Mouse (Mus musculus) heart, embryonic 11.5 days (tissue): Measurements from ENCODE around the gene Ccdc69. TPM values are rescaled to one million over a fixed set of nuclear protein-coding genes. Genes with fewer than 3 reads are reported as not detected.

Experiments
- ATAC-seq: fragments of 200-750 bp; cut with Nextera tagmentation; replicated peaks from 2 replicates; pipeline ENCODE4 v1.8.0; 2017; ENCODE audit warnings: moderate library complexity; ENCODE audit not compliant: insufficient number of reproducible peaks, low FRiP score, low TSS enrichment
- H3K27ac ChIP-seq: fragments of 300-500 bp; sonication (generic); 2 replicates; pipeline ENCODE4 v1.5.1; 2014; ENCODE audit warnings: mild to moderate bottlenecking, low read depth, low read length
- H3K27me3 ChIP-seq: fragments of 300-500 bp; sonication (generic); 2 replicates; pipeline ENCODE4 v1.6.1; 2014; ENCODE audit warnings: mild to moderate bottlenecking, low read length, mixed read lengths; ENCODE audit not compliant: control insufficient read depth, insufficient read depth
- H3K36me3 ChIP-seq: fragments of 300-500 bp; sonication (generic); 2 replicates; pipeline ENCODE4 v1.6.1; 2014; ENCODE audit warnings: mild to moderate bottlenecking, low read length, moderate library complexity, mixed read lengths; ENCODE audit not compliant: control insufficient read depth, insufficient read depth
- H3K4me1 ChIP-seq: fragments of 300-500 bp; sonication (generic); 2 replicates; pipeline ENCODE4 v1.6.1; 2014; ENCODE audit warnings: low read length; ENCODE audit not compliant: control insufficient read depth, insufficient read depth
- H3K4me2 ChIP-seq: fragments of 300-500 bp; sonication (generic); 2 replicates; pipeline ENCODE4 v1.6.1; 2014; ENCODE audit warnings: mild to moderate bottlenecking, moderate library complexity
- H3K4me3 ChIP-seq: fragments of 300-500 bp; sonication (generic); 2 replicates; pipeline ENCODE4 v1.5.1; 2014; ENCODE audit warnings: low read depth, low read length
- H3K9ac ChIP-seq: fragments of 300-500 bp; sonication (generic); 2 replicates; pipeline ENCODE4 v1.6.1; 2014; ENCODE audit warnings: mild to moderate bottlenecking, low read depth, low read length, moderate library complexity
- H3K9me3 ChIP-seq: fragments of 300-500 bp; sonication (generic); replicated peaks from 2 replicates; pipeline ENCODE4 v1.6.1; 2016; ENCODE audit warnings: low read length; ENCODE audit not compliant: control insufficient read depth
- WGBS: fragments of 180-500 bp; shearing (Covaris S2); extraction: QIAGEN DNeasy Blood & Tissue Kit; methylation state at CpG from one replicate; pipeline ENCODE4 v1.1.7; 2014; ENCODE audit not compliant: insufficient replicate concordance; 5-methylcytosine and 5-hydroxymethylcytosine counted together
- polyA plus RNA-seq: library from polyadenylated mRNA; unstranded; fragments of >200 nt; fragmentation: Nextera tagmentation; extraction: Ambion mirVana; gene quantifications from 2 replicates; pipeline ENCODE4 v1.2.1, GENCODE M21; 2014

Ccdc69 gene
- polyA plus RNA-seq, 1 experiment from 2014 or later = 16.5 TPM

- 5% methylated on average over 10 of the region's 10 CpGs for WGBS
- H3K36me3 ChIP-seq = no peaks in the 10 kb centered on the region
- H3K4me1 ChIP-seq = no peaks in the 10 kb centered on the region
- H3K4me3 ChIP-seq = no peak overlapping the region
- peak overlapping the region; percentile 34 for H3K4me2 ChIP-seq
- H3K27ac ChIP-seq = peak overlapping the region; percentile 46
- 0 out of 2 replicates have a peak, but pooled peaks cover 1% of the 10 kb centered on the region for H3K9me3 ChIP-seq
- H3K9ac ChIP-seq = peak overlapping the region; percentile 16; the same call in 1 of the 2 replicates
- no peak for ATAC-seq
- no peaks in the 10 kb centered on the region for H3K27me3 ChIP-seq
Observed at GRCm38 (mm10) chr11:55087006-55087405, 9.1 kb upstream of the Ccdc69 start.

DNA sequence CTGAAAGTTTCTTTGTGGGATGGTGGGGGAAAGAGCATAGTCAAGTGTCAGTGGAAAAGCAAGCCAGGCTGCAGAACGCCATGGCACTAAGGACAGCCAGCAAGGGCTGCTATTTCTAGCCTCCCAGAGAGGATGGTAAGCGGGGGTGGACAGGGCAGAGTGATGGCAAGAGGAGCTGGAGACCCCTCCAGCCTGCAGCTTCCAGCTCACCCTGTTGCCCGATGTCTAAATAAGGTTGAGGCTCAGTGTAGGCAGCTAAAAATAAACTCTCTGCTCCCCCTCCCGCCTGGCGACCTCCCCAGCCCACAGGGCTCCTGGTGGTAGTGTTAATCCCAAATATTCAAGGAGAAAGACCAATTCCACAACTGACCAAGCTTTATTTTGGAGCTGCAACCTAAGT, 7.5 kb upstream of the Ccdc69 start:
- WGBS = 20% methylated on average over 5 of the region's 5 CpGs
- no peaks in the 10 kb centered on the region for H3K27me3 ChIP-seq
- peak overlapping the region; percentile 83 for H3K27ac ChIP-seq
- H3K4me3 ChIP-seq = no peak overlapping the region
- peak overlapping the region; percentile 34; the same call in 1 of the 2 replicates for H3K9ac ChIP-seq
- 0 out of 2 replicates have a peak, but pooled peaks cover 2% of the 10 kb centered on the region for H3K9me3 ChIP-seq
- H3K4me1 ChIP-seq = no peaks in the 10 kb centered on the region
- 0 out of 2 replicates have a peak overlapping the region, but pooled peaks have one; percentile 4 for H3K4me2 ChIP-seq
- no peaks in the 10 kb centered on the region for H3K36me3 ChIP-seq
- peak; percentile 61 for ATAC-seq

GRCm38 (mm10) chr11:55084629-55085028, 6.7 kb upstream of the Ccdc69 start:
- no peak overlapping the region for H3K9ac ChIP-seq
- H3K27ac ChIP-seq = peak overlapping the region; percentile 83
- no peak for ATAC-seq
- H3K4me2 ChIP-seq = no peak overlapping the region
- H3K4me3 ChIP-seq = no peak overlapping the region
- WGBS = 60% methylated on average over 4 of the region's 4 CpGs
- H3K9me3 ChIP-seq = 0 out of 2 replicates have a peak, but pooled peaks cover 2% of the 10 kb centered on the region
- H3K4me1 ChIP-seq = no peaks in the 10 kb centered on the region
- H3K36me3 ChIP-seq = no peaks in the 10 kb centered on the region
- H3K27me3 ChIP-seq = no peaks in the 10 kb centered on the region

DNA sequence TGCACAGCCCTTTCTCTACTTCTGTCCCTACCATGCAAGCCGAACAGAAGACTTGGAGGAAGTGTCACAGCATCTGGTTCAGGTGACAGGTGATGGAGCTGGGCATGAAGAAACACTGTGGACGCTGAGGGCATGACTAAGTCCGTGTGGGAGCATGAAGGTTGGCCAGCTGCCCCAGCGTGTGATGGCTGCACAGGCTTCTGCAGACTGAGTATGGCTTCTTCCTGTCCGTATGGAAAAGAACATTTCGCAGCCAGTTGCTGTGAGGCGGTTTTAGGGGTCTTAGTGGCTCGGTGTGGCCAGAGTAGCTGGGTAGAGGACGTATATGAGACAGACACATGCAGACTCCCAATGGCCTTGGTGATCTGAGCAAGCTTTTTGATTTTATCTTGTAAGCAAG, 3.3 kb upstream of the Ccdc69 start:
- Histone ChIP-seq H3K4me2 (no peak overlapping the region), H3K9ac (no peak overlapping the region), H3K36me3 (no peaks in the 10 kb centered on the region), H3K4me1 (peaks cover 18% of the 10 kb centered on the region), H3K9me3 (0 out of 2 replicates have a peak, but pooled peaks cover 2% of the 10 kb centered on the region), H3K4me3 (no peak overlapping the region), H3K27ac (no peak overlapping the region), H3K27me3 (no peaks in the 10 kb centered on the region)
- ATAC-seq = no peak
- 81% methylated on average over 9 of the region's 9 CpGs for WGBS

DNA sequence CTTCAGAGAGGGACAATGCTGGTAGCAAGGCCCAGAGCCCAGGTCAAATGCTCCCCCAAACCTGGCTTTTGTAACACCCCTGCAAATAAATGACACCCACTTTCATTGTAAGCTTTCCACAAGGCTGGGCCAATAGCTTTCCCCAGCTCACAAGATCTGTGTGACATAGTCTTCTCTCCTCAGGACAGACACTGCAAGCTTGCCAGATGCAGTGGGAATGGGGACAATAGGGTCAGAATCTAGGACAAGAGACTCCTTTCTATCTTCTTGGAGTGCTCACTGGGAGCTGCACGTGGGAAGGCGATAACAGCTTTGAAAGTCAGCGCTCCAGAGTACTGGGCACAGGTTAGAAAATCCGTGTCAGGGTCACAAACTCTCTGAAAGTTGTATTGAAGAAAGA, 1.2 kb upstream of the Ccdc69 start:
- Histone ChIP-seq H3K4me2 (no peak overlapping the region), H3K9me3 (0 out of 2 replicates have a peak, but pooled peaks cover 2% of the 10 kb centered on the region), H3K27ac (no peak overlapping the region), H3K4me3 (no peak overlapping the region), H3K4me1 (peaks cover 18% of the 10 kb centered on the region), H3K9ac (no peak overlapping the region), H3K36me3 (no peaks in the 10 kb centered on the region), H3K27me3 (no peaks in the 10 kb centered on the region)
- ATAC-seq = no peak
- WGBS = 71% methylated on average over 4 of the region's 4 CpGs

DNA sequence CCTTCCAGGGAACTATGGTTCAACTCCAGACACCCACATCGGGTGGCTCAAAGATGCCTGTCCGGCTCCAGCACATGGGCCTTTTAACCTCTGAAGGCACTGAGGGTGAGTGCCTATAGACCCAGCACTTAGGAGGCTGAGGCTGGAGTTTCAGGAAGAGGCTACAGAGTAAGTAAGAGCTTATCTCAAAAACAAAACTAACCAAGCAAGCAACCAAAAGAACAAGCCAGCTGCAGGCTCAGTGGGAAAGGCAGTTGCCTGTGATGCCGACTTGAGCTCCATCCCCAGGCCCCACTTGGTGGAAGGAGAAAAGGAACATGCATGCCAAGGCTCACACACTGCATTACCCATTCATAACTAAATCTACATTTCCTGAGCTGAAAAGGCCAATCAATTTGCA, 571 bp upstream of the Ccdc69 start:
- no peak for ATAC-seq
- H3K36me3 ChIP-seq = no peaks in the 10 kb centered on the region
- WGBS = 47% methylated on average over 3 of the region's 3 CpGs
- peak overlapping the region; percentile 95 for H3K4me2 ChIP-seq
- H3K9ac ChIP-seq = peak overlapping the region; percentile 77
- H3K4me3 ChIP-seq = no peak overlapping the region; the same call in 1 of the 2 replicates
- peaks cover 20% of the 10 kb centered on the region for H3K4me1 ChIP-seq
- H3K9me3 ChIP-seq = 0 out of 2 replicates have a peak, but pooled peaks cover 2% of the 10 kb centered on the region
- no peaks in the 10 kb centered on the region for H3K27me3 ChIP-seq
- H3K27ac ChIP-seq = peak overlapping the region; percentile 89

DNA sequence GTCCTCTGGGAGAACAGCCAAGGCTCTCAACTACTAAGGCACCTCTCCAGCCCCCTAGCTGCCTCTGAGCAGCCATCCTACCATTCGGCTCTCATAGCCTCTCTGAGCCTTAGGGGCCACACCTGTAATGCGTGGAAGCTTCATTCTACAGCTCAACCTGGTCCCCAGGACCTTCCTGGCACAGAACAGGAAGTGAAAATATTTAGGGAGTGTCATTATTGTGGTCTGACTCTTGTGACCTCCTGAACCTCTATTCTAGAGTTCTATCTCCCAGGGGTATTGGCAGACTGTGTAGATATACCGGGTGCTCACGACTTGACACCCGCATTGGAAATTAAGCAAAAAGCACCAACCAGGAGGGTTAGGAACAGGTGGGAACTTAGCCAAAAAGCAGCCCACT, 1.7 kb downstream of the Ccdc69 start:
- no peaks in the 10 kb centered on the region for H3K9me3 ChIP-seq
- no peak for ATAC-seq
- H3K36me3 ChIP-seq = no peaks in the 10 kb centered on the region
- no peaks in the 10 kb centered on the region for H3K27me3 ChIP-seq
- no peak overlapping the region for H3K9ac ChIP-seq
- H3K4me1 ChIP-seq = peaks cover 27% of the 10 kb centered on the region
- WGBS = 83% methylated on average over 5 of the region's 5 CpGs
- no peak overlapping the region for H3K4me2 ChIP-seq
- no peak overlapping the region for H3K27ac ChIP-seq
- H3K4me3 ChIP-seq = no peak overlapping the region

DNA sequence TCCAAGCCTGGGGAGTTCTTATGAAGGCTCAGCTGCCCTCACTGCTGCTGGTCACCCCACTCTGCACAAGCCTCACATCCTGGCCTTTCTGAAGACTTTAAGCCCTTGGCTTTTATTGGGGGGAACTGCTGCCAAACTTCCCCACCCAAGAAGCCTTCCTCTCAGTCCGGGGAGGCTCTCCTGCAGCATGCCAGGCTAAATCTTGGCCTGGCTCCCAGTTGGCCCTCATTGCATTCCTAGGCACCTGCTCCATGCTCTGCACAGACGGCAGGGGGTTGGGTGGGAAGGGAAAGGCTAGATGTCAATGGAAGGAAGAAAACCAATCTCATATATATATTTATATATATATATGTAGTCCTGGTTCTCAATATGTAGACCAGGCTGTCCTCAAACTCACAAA, 2.3 kb downstream of the Ccdc69 start:
- 62% methylated on average over 2 of the region's 2 CpGs for WGBS
- ATAC-seq = no peak
- Histone ChIP-seq H3K4me2 (no peak overlapping the region), H3K36me3 (no peaks in the 10 kb centered on the region), H3K4me1 (peaks cover 27% of the 10 kb centered on the region), H3K9ac (no peak overlapping the region; the same call in 1 of the 2 replicates), H3K9me3 (no peaks in the 10 kb centered on the region), H3K27ac (peak overlapping the region; percentile 3; the same call in 1 of the 2 replicates), H3K4me3 (no peak overlapping the region), H3K27me3 (no peaks in the 10 kb centered on the region)

- Histone ChIP-seq H3K9me3 (no peaks in the 10 kb centered on the region), H3K4me1 (peaks cover 22% of the 10 kb centered on the region), H3K36me3 (no peaks in the 10 kb centered on the region), H3K4me2 (no peak overlapping the region), H3K27me3 (no peaks in the 10 kb centered on the region), H3K27ac (peak overlapping the region; percentile 60; the same call in 1 of the 2 replicates), H3K4me3 (no peak overlapping the region), H3K9ac (no peak overlapping the region)
- WGBS = 63% methylated on average over 10 of the region's 10 CpGs
- ATAC-seq = no peak
Observed at GRCm38 (mm10) chr11:55073191-55073590, 4.7 kb downstream of the Ccdc69 start.
